Mouse (Mus musculus): ENCODE measurements at regions not wholly inside any gene's neighbourhood (a gene's known extent, or its start where the extent isn't known, plus 50 kb on each side); places are given as distances from the start of the nearest gene placed in this dataset.

DNA sequence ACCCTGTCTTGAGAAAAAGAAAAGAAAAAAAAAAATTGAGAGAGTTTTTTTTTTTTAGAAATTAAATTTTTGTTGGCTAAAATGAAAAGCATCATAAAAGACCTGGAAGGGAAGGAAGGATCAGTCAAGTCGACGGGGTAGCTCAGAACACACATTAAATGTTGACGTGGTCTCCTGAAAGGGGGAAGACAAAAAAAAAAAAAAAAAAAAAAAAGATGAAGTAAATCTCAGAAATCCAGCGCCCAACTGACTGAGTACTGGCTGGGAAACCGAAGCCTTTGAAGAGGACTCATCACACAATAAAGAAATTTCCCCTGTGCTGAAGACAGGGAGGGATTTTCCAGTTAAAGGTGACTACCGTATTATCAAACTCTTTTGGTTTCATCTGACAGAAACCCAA lies 128.9 kb upstream of the Tle3 start:
- CTCF ChIA-PET = no interaction called here
- H3K27me3 ChIP-seq = no peaks in the 10 kb centered on the region
- POLR2A ChIA-PET = interaction anchor here (0.6 kb wide), 1 partner anchor 87 kb away, joined by 5 read pairs; no protein-coding TSS in a partner anchor
- no peak for ATAC-seq
- no peak for TF ChIP-seq CTCF (IDR thresholded peaks at IDR 0.05)
- in situ Hi-C loops (cut with MboI; ENCODE audit: low pct_unique_long_range_greater_than_20kb) = no loop called here
- DNase-seq (ENCODE audit: low read depth, low spot score) = no peak

GRCm38 (mm10) chr9:61249691-61250425 lies 122.3 kb upstream of the Tle3 start:
- POLR2A ChIA-PET = no interaction called here
- no peaks in the 10 kb centered on the region for H3K27me3 ChIP-seq
- in situ Hi-C loops (cut with MboI; ENCODE audit: low pct_unique_long_range_greater_than_20kb) = no loop called here
- ATAC-seq = no peak
- no peak for TF ChIP-seq CTCF (IDR thresholded peaks at IDR 0.05)
- no peak for DNase-seq (ENCODE audit: low read depth, low spot score)
- CTCF ChIA-PET = no interaction called here

GRCm38 (mm10) chr9:61251606-61252005 lies 120.6 kb upstream of the Tle3 start:
- ChIA-PET POLR2A (interaction anchor here (0.6 kb wide), 1 partner anchor 105 kb away, joined by 5 read pairs; no protein-coding TSS in a partner anchor), CTCF (no interaction called here)
- in situ Hi-C loops (cut with MboI; ENCODE audit: low pct_unique_long_range_greater_than_20kb) = no loop called here
- DNase-seq (ENCODE audit: low read depth, low spot score) (no peak), ATAC-seq (no peak)
- no peak for TF ChIP-seq CTCF (IDR thresholded peaks at IDR 0.05)
- no peaks in the 10 kb centered on the region for H3K27me3 ChIP-seq

GRCm38 (mm10) chr9:61253761-61254160 lies 118.4 kb upstream of the Tle3 start:
- in situ Hi-C loops (cut with MboI; ENCODE audit: low pct_unique_long_range_greater_than_20kb) = no loop called here
- TF ChIP-seq CTCF (IDR thresholded peaks at IDR 0.05) = no peak
- DNase-seq (ENCODE audit: low read depth, low spot score) (no peak), ATAC-seq (no peak)
- H3K27me3 ChIP-seq = no peaks in the 10 kb centered on the region
- CTCF ChIA-PET = no interaction called here
- POLR2A ChIA-PET = interaction anchor here (0.6 kb wide), 1 partner anchor 476 kb away, joined by 6 read pairs; no protein-coding TSS in a partner anchor

GRCm38 (mm10) chr9:61257488-61257887 lies 114.7 kb upstream of the Tle3 start:
- in situ Hi-C loops (cut with MboI; ENCODE audit: low pct_unique_long_range_greater_than_20kb) = no loop called here
- ATAC-seq (no peak), DNase-seq (ENCODE audit: low read depth, low spot score) (no peak)
- ChIA-PET POLR2A (no interaction called here), CTCF (interaction anchor here (0.6 kb wide), 1 partner anchor 371 kb away, joined by 3 read pairs; no protein-coding TSS in a partner anchor)
- no peak for TF ChIP-seq CTCF (IDR thresholded peaks at IDR 0.05)
- no peaks in the 10 kb centered on the region for H3K27me3 ChIP-seq

DNA sequence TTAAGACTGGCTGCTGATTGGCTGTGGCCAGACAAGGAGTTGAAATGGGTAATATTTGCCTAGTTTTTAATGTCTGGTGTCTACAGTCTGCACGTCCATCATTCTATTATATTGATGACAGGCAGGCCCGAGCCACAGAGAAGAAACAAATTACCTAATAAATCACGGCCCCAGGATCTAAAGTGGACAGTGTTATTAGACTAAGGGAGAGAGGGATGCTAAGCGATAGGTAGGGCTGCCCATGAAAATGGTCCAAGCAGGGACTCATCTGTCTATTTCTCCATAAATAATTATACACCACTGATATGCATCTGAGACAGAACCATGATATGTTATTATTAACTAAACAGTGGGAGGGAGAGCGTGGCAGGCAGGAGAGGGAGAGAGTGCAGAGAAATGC lies 114.1 kb upstream of the Tle3 start:
- ChIA-PET POLR2A (no interaction called here), CTCF (no interaction called here)
- in situ Hi-C loops (cut with MboI; ENCODE audit: low pct_unique_long_range_greater_than_20kb) = no loop called here
- DNase-seq (ENCODE audit: low read depth, low spot score) (no peak), ATAC-seq (no peak)
- H3K27me3 ChIP-seq = no peaks in the 10 kb centered on the region
- TF ChIP-seq CTCF (IDR thresholded peaks at IDR 0.05) = no peak

DNA sequence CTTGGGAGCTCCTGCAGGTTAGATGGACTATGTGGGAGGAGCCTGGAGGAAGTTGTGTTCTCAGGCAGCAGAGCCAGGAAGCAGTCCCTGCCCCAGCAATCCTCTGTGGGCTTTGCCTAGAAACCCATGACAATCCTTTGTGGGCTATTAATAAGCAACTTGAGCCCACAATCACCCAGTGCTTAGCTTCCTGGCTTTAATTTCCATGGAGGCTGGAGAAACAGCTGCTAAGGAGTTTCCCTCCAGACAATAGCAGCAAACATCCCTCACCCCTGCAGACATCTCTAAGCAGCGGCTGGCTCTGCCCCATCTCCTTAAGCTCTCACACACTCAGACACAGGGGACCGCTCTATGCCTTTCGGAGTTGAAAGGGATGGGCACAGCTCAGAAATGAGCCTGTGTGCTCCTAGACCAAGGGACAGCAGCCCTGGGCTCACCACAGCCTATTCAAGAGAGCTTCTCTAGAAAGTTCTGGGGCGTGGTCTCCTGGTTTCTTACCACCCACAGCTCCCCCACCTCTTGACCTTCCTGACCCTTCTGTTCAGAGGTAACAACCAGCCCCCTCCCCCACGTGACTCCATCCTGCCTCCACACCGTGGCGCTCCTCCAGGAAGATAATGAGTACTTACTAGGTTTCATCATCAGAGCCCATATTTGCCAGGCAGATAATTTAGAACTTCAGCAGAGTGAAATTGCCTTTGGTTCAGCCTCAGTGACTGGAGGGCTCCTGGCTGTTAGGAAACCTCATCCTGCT lies 112.6 kb upstream of the Tle3 start:
- DNase-seq (ENCODE audit: low read depth, low spot score) (peak; percentile 87), ATAC-seq (peak; percentile 60)
- no peaks in the 10 kb centered on the region for H3K27me3 ChIP-seq
- ChIA-PET POLR2A (no interaction called here), CTCF (interaction anchor here (0.8 kb wide), 2 partner anchors 11 to 324 kb away, joined by 3 read pairs; no protein-coding TSS in a partner anchor)
- in situ Hi-C loops (cut with MboI; ENCODE audit: low pct_unique_long_range_greater_than_20kb) = no loop called here
- no peak for TF ChIP-seq CTCF (IDR thresholded peaks at IDR 0.05)

GRCm38 (mm10) chr9:61261263-61261662 lies 110.9 kb upstream of the Tle3 start:
- DNase-seq (ENCODE audit: low read depth, low spot score) = no peak
- ChIA-PET POLR2A (interaction anchor here (0.6 kb wide), 1 partner anchor 110 kb away, joined by 6 read pairs; no protein-coding TSS in a partner anchor), CTCF (no interaction called here)
- ATAC-seq = no peak
- in situ Hi-C loops (cut with MboI; ENCODE audit: low pct_unique_long_range_greater_than_20kb) = no loop called here
- H3K27me3 ChIP-seq = no peaks in the 10 kb centered on the region
- TF ChIP-seq CTCF (IDR thresholded peaks at IDR 0.05) = no peak

- ATAC-seq (no peak), DNase-seq (ENCODE audit: low read depth, low spot score) (no peak)
- CTCF ChIA-PET = no interaction called here
- in situ Hi-C loops (cut with MboI; ENCODE audit: low pct_unique_long_range_greater_than_20kb) = no loop called here
- H3K27me3 ChIP-seq = no peaks in the 10 kb centered on the region
- POLR2A ChIA-PET = no interaction called here
- TF ChIP-seq CTCF (IDR thresholded peaks at IDR 0.05) = no peak
Measured at GRCm38 (mm10) chr9:61261739-61262333, 110.3 kb upstream of the Tle3 start.

GRCm38 (mm10) chr9:61263335-61263734 lies 108.8 kb upstream of the Tle3 start:
- H3K27me3 ChIP-seq = no peaks in the 10 kb centered on the region
- no peak for DNase-seq (ENCODE audit: low read depth, low spot score)
- no peak for TF ChIP-seq CTCF (IDR thresholded peaks at IDR 0.05)
- no peak for ATAC-seq
- CTCF ChIA-PET = no interaction called here
- POLR2A ChIA-PET = no interaction called here
- in situ Hi-C loops (cut with MboI; ENCODE audit: low pct_unique_long_range_greater_than_20kb) = no loop called here

- no peak for DNase-seq (ENCODE audit: low read depth, low spot score)
- no peak for ATAC-seq
- no peaks in the 10 kb centered on the region for H3K27me3 ChIP-seq
- POLR2A ChIA-PET = no interaction called here
- no peak for TF ChIP-seq CTCF (IDR thresholded peaks at IDR 0.05)
- in situ Hi-C loops (cut with MboI; ENCODE audit: low pct_unique_long_range_greater_than_20kb) = no loop called here
- CTCF ChIA-PET = no interaction called here
Measured at GRCm38 (mm10) chr9:61265466-61265865, 106.7 kb upstream of the Tle3 start.

Data from Patski (cell line).